Mouse (Mus musculus) C2C12 (cell line): ENCODE data around the gene Tmem82.

Experiments
- CEBPB ChIP-seq: IDR thresholded peaks from one replicate; pipeline ENCODE4 v1.6.1; 2011; ENCODE audit warnings: low read depth, mild to moderate bottlenecking, control low read depth, moderate library complexity
- CTCF ChIP-seq: IDR thresholded peaks from one replicate; pipeline ENCODE4 v1.5.1; 2011; ENCODE audit not compliant: control insufficient read depth, insufficient read depth, insufficient read length
- FOSL1 ChIP-seq: IDR thresholded peaks from one replicate; pipeline ENCODE4 v1.8.0; 2011; ENCODE audit warnings: mild to moderate bottlenecking, low read length; ENCODE audit not compliant: poor library complexity, insufficient read depth, severe bottlenecking
- MAX ChIP-seq: IDR thresholded peaks from one replicate; pipeline ENCODE4 v1.6.1; 2011; ENCODE audit warnings: mild to moderate bottlenecking, control low read depth
- MYOD1 ChIP-seq: IDR thresholded peaks from one replicate; pipeline ENCODE4 v1.6.1; 2011; ENCODE audit warnings: low read depth; ENCODE audit not compliant: control insufficient read depth, insufficient read length
- MYOG ChIP-seq: IDR thresholded peaks from one replicate; pipeline ENCODE4 v1.6.1; 2011; ENCODE audit not compliant: control insufficient read depth, insufficient read length; ENCODE audit errors: extremely low read depth
- USF1 ChIP-seq: IDR thresholded peaks from one replicate; pipeline ENCODE4 v1.6.1; 2011; ENCODE audit warnings: low read depth, mild to moderate bottlenecking, control low read depth, moderate library complexity

GRCm38 (mm10) chr4:141656932-141657331 lies 38.5 kb upstream of the Tmem82 start:
- TF ChIP-seq CTCF (no peak), USF1 (no peak), MAX (no peak), CEBPB (no peak), MYOG (no peak), FOSL1 (no peak), MYOD1 (no peak)
